Mouse (Mus musculus) spleen, adult 18-20 months (tissue): Measurements from ENCODE around the gene Slc35f5.
"Not testable (repeated sequence)": the region's sequence is repeated elsewhere in the genome, so short reads cannot be mapped to it uniquely, and the experiment has no call there.

Experiments
- DNase-seq, 2 experiments: peaks; one replicate each; pipeline ENCODE4 v3.0.0; 2022; ENCODE audit warnings: mixed read lengths in 2 of 2

Gene Slc35f5

GRCm38 (mm10) chr1:125560259-125561192, at the start of gene Slc35f5:
Slc35f5 (plus strand) TSS chr1:125560595.
- DNase-seq = peak; percentile 84 to 89

- DNase-seq = no peak
These were observed 45.7 kb upstream of the Slc35f5 start for GRCm38 (mm10) chr1:125514706-125515105.

- DNase-seq = no peak
These were observed 43.3 kb upstream of the Slc35f5 start for GRCm38 (mm10) chr1:125516910-125517659.

- peak; percentile 11 to 41 for DNase-seq
These were observed 41.2 kb upstream of the Slc35f5 start for GRCm38 (mm10) chr1:125519107-125519611.

GRCm38 (mm10) chr1:125525965-125526665, 34.3 kb upstream of the Slc35f5 start:
- no peak for DNase-seq

GRCm38 (mm10) chr1:125526666-125527004, 33.8 kb upstream of the Slc35f5 start:
- DNase-seq = no peak

- DNase-seq = no peak
These were observed 33.0 kb upstream of the Slc35f5 start for GRCm38 (mm10) chr1:125527364-125527763.

GRCm38 (mm10) chr1:125533180-125533912, 27.0 kb upstream of the Slc35f5 start:
- not testable (repeated sequence) for DNase-seq

GRCm38 (mm10) chr1:125537131-125537530, 23.3 kb upstream of the Slc35f5 start:
- no peak for DNase-seq

GRCm38 (mm10) chr1:125537776-125538175, 22.6 kb upstream of the Slc35f5 start:
- DNase-seq = no peak

- no peak for DNase-seq
These were observed 21.1 kb upstream of the Slc35f5 start for GRCm38 (mm10) chr1:125539312-125539711.

- DNase-seq = no peak
These were observed 18.1 kb upstream of the Slc35f5 start for GRCm38 (mm10) chr1:125542008-125542999.

- DNase-seq = no peak
These were observed 10.5 kb upstream of the Slc35f5 start for GRCm38 (mm10) chr1:125549872-125550271.

GRCm38 (mm10) chr1:125550359-125550758, 10.0 kb upstream of the Slc35f5 start:
- DNase-seq = no peak

GRCm38 (mm10) chr1:125551564-125551963, 8.8 kb upstream of the Slc35f5 start:
- DNase-seq = no peak

GRCm38 (mm10) chr1:125559261-125559660, 1.1 kb upstream of the Slc35f5 start:
- DNase-seq = no peak

GRCm38 (mm10) chr1:125559721-125560120, 674 bp upstream of the Slc35f5 start:
- DNase-seq = no peak

- no peak for DNase-seq
These were observed 811 bp downstream of the Slc35f5 start for GRCm38 (mm10) chr1:125561206-125561605.

- DNase-seq = no peak
These were observed 1.4 kb downstream of the Slc35f5 start for GRCm38 (mm10) chr1:125561841-125562240.

- no peak for DNase-seq
These were observed 7.7 kb downstream of the Slc35f5 start for GRCm38 (mm10) chr1:125568126-125568525.

- DNase-seq = peak in 1 of 2 experiments; percentile 29
These were observed 13.8 kb downstream of the Slc35f5 start for GRCm38 (mm10) chr1:125574219-125574618.
